Mouse (Mus musculus) hindbrain, embryonic 15.5 days (tissue): Measurements from ENCODE around the gene Dut. TPM values are rescaled to one million over a fixed set of nuclear protein-coding genes. Genes with fewer than 3 reads are reported as not detected.

ENCODE experiments used
- ATAC-seq: fragments of 200-750 bp; cut with Nextera tagmentation; 2 replicates; pipeline ENCODE4 v1.8.0; 2017; ENCODE audit warnings: low read depth, moderate number of reproducible peaks, moderate TSS enrichment; ENCODE audit not compliant: low FRiP score
- H3K27ac ChIP-seq: fragments of 300-500 bp; sonication (generic); replicated peaks from 2 replicates; pipeline ENCODE4 v1.5.1; 2015; ENCODE audit warnings: mild to moderate bottlenecking, inconsistent platforms
- H3K27me3 ChIP-seq: fragments of 300-500 bp; sonication (generic); 2 replicates; pipeline ENCODE4 v1.6.1; 2015; ENCODE audit warnings: control low read depth, inconsistent platforms
- H3K36me3 ChIP-seq: fragments of 300-500 bp; sonication (generic); 2 replicates; pipeline ENCODE4 v1.6.1; 2015; ENCODE audit warnings: control low read depth, inconsistent platforms
- H3K4me1 ChIP-seq: fragments of 300-500 bp; sonication (generic); replicated peaks from 2 replicates; pipeline ENCODE4 v1.6.1; 2015; ENCODE audit warnings: control low read depth, inconsistent platforms
- H3K4me2 ChIP-seq: fragments of 300-500 bp; sonication (generic); 2 replicates; pipeline ENCODE4 v1.6.1; 2015; ENCODE audit warnings: moderate library complexity, mild to moderate bottlenecking, inconsistent platforms
- H3K4me3 ChIP-seq: fragments of 300-500 bp; sonication (generic); 2 replicates; pipeline ENCODE4 v1.5.1; 2015; ENCODE audit warnings: mild to moderate bottlenecking, inconsistent platforms
- H3K9ac ChIP-seq: fragments of 300-500 bp; sonication (generic); 2 replicates; pipeline ENCODE4 v1.6.1; 2015; ENCODE audit warnings: inconsistent platforms
- H3K9me3 ChIP-seq: fragments of 300-500 bp; sonication (generic); 2 replicates; pipeline ENCODE4 v1.6.1; 2016; ENCODE audit warnings: control low read depth, inconsistent platforms
- WGBS: fragments of 180-500 bp; shearing (Covaris S2); methylation state at CpG from one replicate; pipeline ENCODE4 v1.1.7; 2015; 5-methylcytosine and 5-hydroxymethylcytosine counted together
- polyA plus RNA-seq: library from polyadenylated mRNA; unstranded; fragments of >200 nt; fragmentation: Nextera tagmentation; extraction: Ambion mirVana; gene quantifications from 2 replicates; pipeline ENCODE4 v1.2.1, GENCODE M21; 2015

Gene Dut
- polyA plus RNA-seq, 1 experiment from 2014 or later, result 76.1 TPM

- Histone ChIP-seq H3K27me3 (no peaks in the 10 kb centered on the region), H3K4me3 (no peak overlapping the region), H3K4me1 (no peaks in the 10 kb centered on the region; the same call in 1 of the 2 replicates), H3K27ac (no peak overlapping the region), H3K36me3 (no peaks in the 10 kb centered on the region), H3K9me3 (no peaks in the 10 kb centered on the region), H3K9ac (no peak overlapping the region), H3K4me2 (no peak overlapping the region)
- peak; percentile 71; the same call in 1 of the 2 replicates for ATAC-seq
- WGBS, result 66% methylated on average over 10 of the region's 10 CpGs
Measured at GRCm38 (mm10) chr2:125290197-125290965, 43.4 kb downstream of the Dut start.

- H3K27ac ChIP-seq, result no peak overlapping the region
- no peaks in the 10 kb centered on the region; the same call in 1 of the 2 replicates for H3K4me1 ChIP-seq
- H3K36me3 ChIP-seq, result no peaks in the 10 kb centered on the region
- no peak for ATAC-seq
- no peaks in the 10 kb centered on the region for H3K9me3 ChIP-seq
- no peaks in the 10 kb centered on the region for H3K27me3 ChIP-seq
- H3K4me2 ChIP-seq, result no peak overlapping the region
- no peak overlapping the region for H3K4me3 ChIP-seq
- no peak overlapping the region for H3K9ac ChIP-seq
- WGBS, result 79% methylated on average over 1 of the region's 1 CpGs
Measured at GRCm38 (mm10) chr2:125291101-125291500, 44.1 kb downstream of the Dut start.

GRCm38 (mm10) chr2:125292616-125293015 is 45.6 kb downstream of the Dut start:
- Histone ChIP-seq H3K4me1 (no peaks in the 10 kb centered on the region; the same call in 1 of the 2 replicates), H3K27ac (no peak overlapping the region), H3K4me2 (no peak overlapping the region), H3K9ac (no peak overlapping the region), H3K27me3 (no peaks in the 10 kb centered on the region), H3K36me3 (no peaks in the 10 kb centered on the region), H3K9me3 (no peaks in the 10 kb centered on the region), H3K4me3 (no peak overlapping the region)
- WGBS, result 92% methylated on average over 7 of the region's 7 CpGs
- no peak for ATAC-seq

- no peaks in the 10 kb centered on the region; the same call in 1 of the 2 replicates for H3K4me1 ChIP-seq
- no peak for ATAC-seq
- H3K9me3 ChIP-seq, result no peaks in the 10 kb centered on the region
- H3K27ac ChIP-seq, result no peak overlapping the region
- no peak overlapping the region for H3K4me2 ChIP-seq
- WGBS, result 84% methylated on average over 5 of the region's 5 CpGs
- H3K4me3 ChIP-seq, result no peak overlapping the region
- no peaks in the 10 kb centered on the region for H3K36me3 ChIP-seq
- H3K9ac ChIP-seq, result no peak overlapping the region
- no peaks in the 10 kb centered on the region for H3K27me3 ChIP-seq
Measured at GRCm38 (mm10) chr2:125293969-125294491, 47.0 kb downstream of the Dut start.

- Histone ChIP-seq H3K4me3 (no peak overlapping the region), H3K27ac (no peak overlapping the region), H3K9me3 (no peaks in the 10 kb centered on the region), H3K9ac (no peak overlapping the region), H3K4me1 (no peaks in the 10 kb centered on the region; the same call in 1 of the 2 replicates), H3K36me3 (0 out of 2 replicates have a peak, but pooled peaks cover 1% of the 10 kb centered on the region), H3K27me3 (no peaks in the 10 kb centered on the region), H3K4me2 (no peak overlapping the region)
- 95% methylated on average over 3 of the region's 3 CpGs for WGBS
- ATAC-seq, result no peak
Measured at GRCm38 (mm10) chr2:125295526-125295925, 48.5 kb downstream of the Dut start.

GRCm38 (mm10) chr2:125298841-125299240 is 51.9 kb downstream of the Dut start:
- Histone ChIP-seq H3K27ac (no peak overlapping the region), H3K4me2 (no peak overlapping the region), H3K9ac (no peak overlapping the region), H3K4me3 (no peak overlapping the region), H3K9me3 (no peaks in the 10 kb centered on the region), H3K4me1 (no peaks in the 10 kb centered on the region), H3K27me3 (no peaks in the 10 kb centered on the region), H3K36me3 (peaks cover 8% of the 10 kb centered on the region; the same call in 1 of the 2 replicates)
- ATAC-seq, result no peak
- 100% methylated on average over 1 of the region's 1 CpGs for WGBS

GRCm38 (mm10) chr2:125301877-125302624 is 55.1 kb downstream of the Dut start:
- Histone ChIP-seq H3K4me1 (no peaks in the 10 kb centered on the region), H3K4me3 (no peak overlapping the region), H3K36me3 (peaks cover 11% of the 10 kb centered on the region; the same call in 1 of the 2 replicates), H3K27me3 (no peaks in the 10 kb centered on the region), H3K9me3 (no peaks in the 10 kb centered on the region), H3K9ac (no peak overlapping the region), H3K4me2 (no peak overlapping the region), H3K27ac (no peak overlapping the region)
- WGBS, result 56% methylated on average over 9 of the region's 9 CpGs
- ATAC-seq, result no peak

- Histone ChIP-seq H3K4me3 (no peak overlapping the region), H3K9me3 (no peaks in the 10 kb centered on the region), H3K27ac (no peak overlapping the region), H3K36me3 (peaks cover 11% of the 10 kb centered on the region; the same call in 1 of the 2 replicates), H3K9ac (no peak overlapping the region), H3K4me1 (no peaks in the 10 kb centered on the region), H3K4me2 (no peak overlapping the region), H3K27me3 (no peaks in the 10 kb centered on the region)
- WGBS, result 81% methylated on average over 8 of the region's 8 CpGs
- ATAC-seq, result no peak
Measured at GRCm38 (mm10) chr2:125302625-125302924, 55.6 kb downstream of the Dut start.

- Histone ChIP-seq H3K9ac (no peak overlapping the region), H3K36me3 (peaks cover 20% of the 10 kb centered on the region), H3K4me1 (no peaks in the 10 kb centered on the region), H3K9me3 (no peaks in the 10 kb centered on the region), H3K4me2 (no peak overlapping the region), H3K27me3 (no peaks in the 10 kb centered on the region), H3K4me3 (no peak overlapping the region), H3K27ac (no peak overlapping the region)
- WGBS, result 88% methylated on average over 5 of the region's 5 CpGs
- ATAC-seq, result no peak
Measured at GRCm38 (mm10) chr2:125303764-125304384, 56.9 kb downstream of the Dut start.

GRCm38 (mm10) chr2:125304746-125305145 is 57.8 kb downstream of the Dut start:
- Histone ChIP-seq H3K4me2 (no peak overlapping the region), H3K4me1 (no peaks in the 10 kb centered on the region), H3K27ac (no peak overlapping the region), H3K27me3 (no peaks in the 10 kb centered on the region), H3K4me3 (no peak overlapping the region), H3K9me3 (no peaks in the 10 kb centered on the region), H3K9ac (no peak overlapping the region), H3K36me3 (peaks cover 28% of the 10 kb centered on the region)
- ATAC-seq, result no peak
- WGBS, result 88% methylated on average over 3 of the region's 3 CpGs

- no peaks in the 10 kb centered on the region for H3K27me3 ChIP-seq
- 86% methylated on average over 3 of the region's 3 CpGs for WGBS
- ATAC-seq, result no peak
Measured at GRCm38 (mm10) chr2:125305671-125306070, 58.7 kb downstream of the Dut start.

More at GRCm38 (mm10) chr2:125305671-125306070, 58.7 kb downstream of the Dut start:
- H3K36me3 ChIP-seq, result peaks cover 27% of the 10 kb centered on the region
- H3K9me3 ChIP-seq, result no peaks in the 10 kb centered on the region
- H3K4me1 ChIP-seq, result no peaks in the 10 kb centered on the region
- H3K27ac ChIP-seq, result no peak overlapping the region
- no peak overlapping the region for H3K4me2 ChIP-seq
- H3K9ac ChIP-seq, result no peak overlapping the region
- H3K4me3 ChIP-seq, result no peak overlapping the region
